Mouse (Mus musculus) lung, adult 2 months (tissue): Measurements from ENCODE around the gene Rab22a.
"Not testable (repeated sequence)": the region's sequence is repeated elsewhere in the genome, so short reads cannot be mapped to it uniquely, and the experiment has no call there.

Experiments
- CTCF ChIP-seq: fragments of 200-500 bp; IDR thresholded peaks from 2 replicates; pipeline ENCODE4 v1.5.1; 2011; ENCODE audit warnings: mild to moderate bottlenecking, low read length, control low read depth; ENCODE audit not compliant: insufficient read depth
- POLR2A ChIP-seq: fragments of 200-500 bp; IDR thresholded peaks from 2 replicates; pipeline ENCODE4 v1.6.1; 2011; ENCODE audit warnings: low read depth, mild to moderate bottlenecking, control low read depth, low read length, borderline replicate concordance; ENCODE audit errors: extremely low read depth

GRCm38 (mm10) chr2:173634106-173634505 lies 25.5 kb upstream of the Rab22a start:
- not testable (repeated sequence) for TF ChIP-seq POLR2A, CTCF
